Comparison of ENCODE assay signal across 8 mouse cellular contexts in genomic region chr15:98108297-98109152, GRCm38 (mm10). TPM values are rescaled to one million over a fixed set of nuclear protein-coding genes. Genes with fewer than 3 reads are reported as not detected.
DNase-seq lines count a peak whose midpoint lies in the region; ATAC-seq and TF ChIP-seq lines count a peak whose summit lies in the region.

No protein-coding gene starts in this region.

- in situ Hi-C loops in ES-E14 (cut with MboI; ENCODE audit: low sequenced_read_pairs in 2 of 2, unreplicated experiment in 2 of 2) = no loop called here

- H3K4me1 ChIP-seq in ES-E14 (ENCODE audit: control insufficient read depth in 2 of 2, insufficient read depth in 2 of 2, low read length in 2 of 2, poor library complexity in 1 of 2) = peaks cover 1 to 14% of the 10 kb centered on the region in 2 experiments; a peak in 2 of 4 replicates
- peaks cover 13% of the 10 kb centered on the region; the same call in 1 of the 2 replicates for H3K4me1 ChIP-seq in forebrain, embryonic 14.5 days (ENCODE audit: control insufficient read depth, insufficient read depth, low read length)
- H3K4me1 ChIP-seq in liver, embryonic 15.5 days (replicated peaks) = peaks cover 50% of the 10 kb centered on the region
- peaks cover 10% of the 10 kb centered on the region; the same call in 1 of the 2 replicates for H3K4me1 ChIP-seq in neural tube, embryonic 12.5 days

- intact Hi-C loops in heart, postnatal 10 days (cut with DNase I) = loop anchor here (2.0 kb wide), 1 partner anchor 36 kb away; no protein-coding TSS in a partner anchor

- peak overlapping the region; percentile 80 for H3K9ac ChIP-seq in ES-E14 (ENCODE audit: insufficient read depth, low read depth, low read length, poor library complexity, severe bottlenecking)
- peak overlapping the region; percentile 84 for H3K9ac ChIP-seq in forebrain, embryonic 14.5 days (ENCODE audit: low read length)
- H3K9ac ChIP-seq in liver, embryonic 15.5 days = peak overlapping the region; percentile 68
- H3K9ac ChIP-seq in neural tube, embryonic 12.5 days = peak overlapping the region; percentile 74

- no peaks in the 10 kb centered on the region for H3K36me3 ChIP-seq in ES-E14 (ENCODE audit: control insufficient read depth, insufficient read depth, low read length, poor library complexity, severe bottlenecking)
- peaks cover 10% of the 10 kb centered on the region for H3K36me3 ChIP-seq in forebrain, embryonic 14.5 days (ENCODE audit: control insufficient read depth, insufficient read depth, low read length)
- 0 out of 2 replicates have a peak, but pooled peaks cover 11% of the 10 kb centered on the region for H3K36me3 ChIP-seq in liver, embryonic 15.5 days (replicated peaks)
- peaks cover 11% of the 10 kb centered on the region; the same call in 1 of the 2 replicates for H3K36me3 ChIP-seq in neural tube, embryonic 12.5 days

- H3K27me3 ChIP-seq in forebrain, embryonic 14.5 days (replicated peaks; ENCODE audit: control insufficient read depth, insufficient read depth, low read length) = no peaks in the 10 kb centered on the region
- H3K27me3 ChIP-seq in liver, embryonic 15.5 days = no peaks in the 10 kb centered on the region
- H3K27me3 ChIP-seq in neural tube, embryonic 12.5 days (replicated peaks) = no peaks in the 10 kb centered on the region

- peak; percentile 97 for ATAC-seq in forebrain, embryonic 14.5 days
- ATAC-seq in liver, embryonic 15.5 days (ENCODE audit: insufficient read depth) = peak; percentile 96
- ATAC-seq in neural tube, embryonic 12.5 days (ENCODE audit: low FRiP score, low read depth) = peak; percentile 90

- 3% methylated on average over 35 of the region's 37 CpGs for WGBS in forebrain, embryonic 14.5 days
- 2% methylated on average over 37 of the region's 37 CpGs for WGBS in liver, embryonic 15.5 days (ENCODE audit: insufficient replicate concordance)
- WGBS in neural tube, embryonic 12.5 days = 4% methylated on average over 37 of the region's 37 CpGs

- no peaks in the 10 kb centered on the region for H3K9me3 ChIP-seq in ES-E14 (ENCODE audit: control insufficient read depth, insufficient read depth, low read depth, low read length)
- no peaks in the 10 kb centered on the region for H3K9me3 ChIP-seq in forebrain, embryonic 14.5 days (replicated peaks; ENCODE audit: control insufficient read depth, low read length)
- no peaks in the 10 kb centered on the region for H3K9me3 ChIP-seq in liver, embryonic 15.5 days (replicated peaks)
- H3K9me3 ChIP-seq in neural tube, embryonic 12.5 days = no peaks in the 10 kb centered on the region

- peak; percentile 91 for DNase-seq in ES-E14 (ENCODE audit: low read depth, low spot score)
- peak; percentile 87 for DNase-seq in cerebellum, adult 11 months
- DNase-seq in forebrain, embryonic 14.5 days (ENCODE audit: low spot score) = peak; percentile 91
- peak; percentile 89 to 91 for DNase-seq in heart, postnatal 10 days
- peak; percentile 84 to 91 for DNase-seq in kidney, postnatal 4 days
- DNase-seq in telencephalon, adult 2 months (ENCODE audit: low read depth, low spot score) = peak; percentile 94

- peak overlapping the region; percentile 35; the same call in 1 of the 2 replicates for H3K27ac ChIP-seq in ES-E14 (ENCODE audit: insufficient read depth, low read depth, low read length, poor library complexity, severe bottlenecking)
- H3K27ac ChIP-seq in forebrain, embryonic 14.5 days (ENCODE audit: low read depth, low read length) = peak overlapping the region; percentile 77
- peak overlapping the region; percentile 74 for H3K27ac ChIP-seq in liver, embryonic 15.5 days (replicated peaks)
- peak overlapping the region; percentile 23; the same call in 1 of the 2 replicates for H3K27ac ChIP-seq in neural tube, embryonic 12.5 days

- H3K4me2 ChIP-seq in forebrain, embryonic 14.5 days (ENCODE audit: low read length) = peak overlapping the region; percentile 75
- peak overlapping the region; percentile 94 for H3K4me2 ChIP-seq in liver, embryonic 15.5 days
- H3K4me2 ChIP-seq in neural tube, embryonic 12.5 days (replicated peaks) = peak overlapping the region; percentile 61

- peak overlapping the region; percentile 73 to 82 for H3K4me3 ChIP-seq in ES-E14 (ENCODE audit: insufficient read depth in 1 of 2, low read depth in 1 of 2, low read length in 2 of 2, poor library complexity in 1 of 2, severe bottlenecking in 1 of 2)
- H3K4me3 ChIP-seq in forebrain, embryonic 14.5 days (ENCODE audit: low read depth, low read length) = peak overlapping the region; percentile 61
- peak overlapping the region; percentile 70 for H3K4me3 ChIP-seq in liver, embryonic 15.5 days (replicated peaks)
- peak overlapping the region; percentile 54 for H3K4me3 ChIP-seq in neural tube, embryonic 12.5 days

TF ChIP-seq in ES-E14, 5 proteins besides CTCF, POLR2A, EP300 and RAD21:
- no peak for TF ChIP-seq ZC3H11A (IDR thresholded peaks at IDR 0.05; ENCODE audit: borderline replicate concordance, low read depth, low read length)
- TF ChIP-seq HCFC1 (IDR thresholded peaks at IDR 0.05; ENCODE audit: borderline replicate concordance, insufficient read depth, low read length) = 0 out of 2 replicates have a peak, but pooled peaks have one; percentile 28

RNA-seq across cellular contexts. Expression of gene Senp1, which starts 15.0 kb away (rescaled TPM):
- total RNA-seq in ES-E14 (2012; rRNA removed) = 20.5 and 27.2 TPM in 2 replicates
- 21.7 and 24.8 TPM in 2 replicates for polyA plus RNA-seq in forebrain, embryonic 14.5 days (2014; fragmentation: Nextera tagmentation; extraction: Ambion mirVana)
- 10 to 100 TPM; 16.7 to 18.5 TPM for total RNA-seq in heart, postnatal 10 days (2021)
- 13.7 and 14.8 TPM in 2 replicates for polyA plus RNA-seq in liver, embryonic 15.5 days (2015; fragmentation: Nextera tagmentation; extraction: Ambion mirVana)
- polyA plus RNA-seq in neural tube, embryonic 12.5 days (2016; fragmentation: Nextera tagmentation; extraction: Ambion mirVana) = 31.6 and 33.1 TPM in 2 replicates

RNA-seq across cellular contexts. Expression of gene Pfkm, which starts 16.1 kb away (rescaled TPM):
- 18.3 and 18.5 TPM in 2 replicates for total RNA-seq in ES-E14 (2012; rRNA removed)
- 65.0 and 73.6 TPM in 2 replicates for polyA plus RNA-seq in forebrain, embryonic 14.5 days (2014; fragmentation: Nextera tagmentation; extraction: Ambion mirVana)
- total RNA-seq in heart, postnatal 10 days (2021) = 100 to 1,000 TPM; 571 to 624 TPM
- polyA plus RNA-seq in liver, embryonic 15.5 days (2015; fragmentation: Nextera tagmentation; extraction: Ambion mirVana) = 22.2 and 24.3 TPM in 2 replicates
- polyA plus RNA-seq in neural tube, embryonic 12.5 days (2016; fragmentation: Nextera tagmentation; extraction: Ambion mirVana) = 50.4 and 50.9 TPM in 2 replicates

RNA-seq across cellular contexts. Expression of gene Asb8, which starts 56.9 kb away (rescaled TPM):
- total RNA-seq in ES-E14 (2012; rRNA removed) = 9.0 and 12.5 TPM in 2 replicates
- 60.5 and 62.2 TPM in 2 replicates for polyA plus RNA-seq in forebrain, embryonic 14.5 days (2014; fragmentation: Nextera tagmentation; extraction: Ambion mirVana)
- total RNA-seq in heart, postnatal 10 days (2021) = 100 to 1,000 TPM; 104 to 109 TPM
- 20.4 and 23.8 TPM in 2 replicates for polyA plus RNA-seq in liver, embryonic 15.5 days (2015; fragmentation: Nextera tagmentation; extraction: Ambion mirVana)
- polyA plus RNA-seq in neural tube, embryonic 12.5 days (2016; fragmentation: Nextera tagmentation; extraction: Ambion mirVana) = 51.4 and 52.1 TPM in 2 replicates

RNA-seq across cellular contexts. Expression of gene Ccdc184, which starts 58.4 kb away (rescaled TPM):
- 0.32 and 0.80 TPM in 2 replicates for total RNA-seq in ES-E14 (2012; rRNA removed)
- polyA plus RNA-seq in forebrain, embryonic 14.5 days (2014; fragmentation: Nextera tagmentation; extraction: Ambion mirVana) = 42.6 and 52.2 TPM in 2 replicates
- under 1 TPM; 0.57 to 0.64 TPM for total RNA-seq in heart, postnatal 10 days (2021)
- 0.06 TPM in 1 of 2 replicates, not detected in the other for polyA plus RNA-seq in liver, embryonic 15.5 days (2015; fragmentation: Nextera tagmentation; extraction: Ambion mirVana)
- 22.5 and 24.0 TPM in 2 replicates for polyA plus RNA-seq in neural tube, embryonic 12.5 days (2016; fragmentation: Nextera tagmentation; extraction: Ambion mirVana)

Comparison
In these comparisons a context has a peak if more than half of its experiments do, and no peak if none do; other contexts are left out.
1. Peak in every context shown above with its lines: DNase-seq, ATAC-seq, H3K4me3 ChIP-seq and H3K27ac ChIP-seq.
2. H3K27ac ChIP-seq: peak in every context shown above with its lines; median percentile 77 in forebrain, embryonic 14.5 days; 74 in liver, embryonic 15.5 days; 35 in ES-E14; 23 in neural tube, embryonic 12.5 days.